Mouse (Mus musculus) induced T-regulatory cell, adult 2 months (primary cell): ENCODE results near the gene Cmya5.
"Not testable (repeated sequence)": the region's sequence is repeated elsewhere in the genome, so short reads cannot be mapped to it uniquely, and the experiment has no call there.

Source experiments
- DNase-seq: peaks from one replicate; pipeline ENCODE4 v3.0.0-alpha.2; 2012; ENCODE audit warnings: low read depth

Cmya5 gene

GRCm38 (mm10) chr13:93144336-93145167 is at the start of gene Cmya5:
Gene Cmya5, minus strand, starts transcription at chr13:93144724.
- peak; percentile 44 for DNase-seq

- no peak for DNase-seq
Observed at GRCm38 (mm10) chr13:93192646-93193026, 48.1 kb upstream of the Cmya5 start.

GRCm38 (mm10) chr13:93191831-93192645 is 47.5 kb upstream of the Cmya5 start, which contains the start of gene Tent2:
Gene Tent2, minus strand, starts transcription at chr13:93192385.
- peak; percentile 97 for DNase-seq

- peak; percentile 15 for DNase-seq
Observed at GRCm38 (mm10) chr13:93189416-93189815, 44.9 kb upstream of the Cmya5 start.

GRCm38 (mm10) chr13:93188738-93189137 is 44.2 kb upstream of the Cmya5 start:
- DNase-seq, result no peak

- not testable (repeated sequence) for DNase-seq
Observed at GRCm38 (mm10) chr13:93187792-93188191, 43.3 kb upstream of the Cmya5 start.

GRCm38 (mm10) chr13:93180351-93180750 is 35.8 kb upstream of the Cmya5 start:
- no peak for DNase-seq

- DNase-seq, result no peak
Observed at GRCm38 (mm10) chr13:93179522-93179921, 35.0 kb upstream of the Cmya5 start.

GRCm38 (mm10) chr13:93177571-93177970 is 33.0 kb upstream of the Cmya5 start:
- DNase-seq, result no peak

- DNase-seq, result no peak
Observed at GRCm38 (mm10) chr13:93163303-93163702, 18.8 kb upstream of the Cmya5 start.

GRCm38 (mm10) chr13:93162456-93162855 is 17.9 kb upstream of the Cmya5 start:
- no peak for DNase-seq

GRCm38 (mm10) chr13:93158261-93158660 is 13.7 kb upstream of the Cmya5 start:
- DNase-seq, result no peak

- DNase-seq, result no peak
Observed at GRCm38 (mm10) chr13:93153280-93153679, 8.8 kb upstream of the Cmya5 start.

GRCm38 (mm10) chr13:93143819-93144283 is 673 bp downstream of the Cmya5 start:
- no peak for DNase-seq

GRCm38 (mm10) chr13:93141184-93141583 is 3.3 kb downstream of the Cmya5 start:
- DNase-seq, result no peak

- no peak for DNase-seq
Observed at GRCm38 (mm10) chr13:93138059-93138458, 6.5 kb downstream of the Cmya5 start.

GRCm38 (mm10) chr13:93137098-93137497 is 7.4 kb downstream of the Cmya5 start:
- no peak for DNase-seq

- no peak for DNase-seq
Observed at GRCm38 (mm10) chr13:93136251-93136650, 8.3 kb downstream of the Cmya5 start.

- DNase-seq, result no peak
Observed at GRCm38 (mm10) chr13:93135501-93135900, 9.0 kb downstream of the Cmya5 start.

GRCm38 (mm10) chr13:93130674-93131073 is 13.8 kb downstream of the Cmya5 start:
- no peak for DNase-seq

GRCm38 (mm10) chr13:93128961-93129360 is 15.6 kb downstream of the Cmya5 start:
- DNase-seq, result no peak

- DNase-seq, result no peak
Observed at GRCm38 (mm10) chr13:93128111-93128860, 16.2 kb downstream of the Cmya5 start.
